Mouse (Mus musculus): ENCODE data around the gene Ssbp3. TPM values are rescaled to one million over a fixed set of nuclear protein-coding genes. Genes with fewer than 3 reads are reported as not detected.

Gene Ssbp3
- polyA plus RNA-seq, 1 experiment from 2014 or later = 43.3 TPM

DNA sequence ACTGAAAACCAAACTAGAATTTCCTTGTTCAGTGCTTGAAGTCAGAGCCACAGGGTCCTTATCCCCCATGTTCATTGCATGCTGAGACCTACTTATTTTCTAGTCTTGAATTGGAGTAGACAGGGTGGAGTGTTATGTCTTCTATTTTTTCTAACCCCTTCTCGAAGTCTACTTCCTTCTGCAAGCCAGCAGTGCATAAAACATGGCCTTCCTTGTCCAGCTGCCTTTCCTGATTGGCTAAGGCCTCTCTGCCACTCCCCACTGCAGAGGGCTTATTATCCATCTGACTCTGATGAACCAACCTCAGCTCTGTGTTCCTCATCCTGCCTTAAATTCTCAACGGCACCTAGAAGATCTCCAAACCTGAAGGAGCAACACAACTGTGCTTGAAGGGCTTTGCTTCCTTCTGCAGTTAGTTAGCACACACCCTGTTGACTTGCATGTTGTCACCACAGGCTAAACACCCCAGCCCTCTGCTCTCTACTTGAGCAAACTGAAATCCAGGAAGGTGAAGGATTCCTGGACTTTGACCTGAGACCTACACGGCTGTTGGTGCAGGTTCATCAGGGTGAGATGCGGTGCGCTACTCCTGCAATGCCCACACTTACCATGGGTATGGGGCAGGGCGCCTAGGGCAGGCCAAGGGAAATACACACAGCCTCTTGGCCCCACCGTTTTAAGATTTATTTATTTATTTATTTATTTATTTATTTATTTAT is 71.0 kb downstream of the Ssbp3 start:
- peaks cover 23 to 48% of the 10 kb centered on the region in 2 experiments for H3K4me1 ChIP-seq (ENCODE audit: control insufficient read depth in 2 of 2, insufficient read depth in 2 of 2, low read length in 2 of 2)
- H3K36me3 ChIP-seq (ENCODE audit: control insufficient read depth, insufficient read depth, low read length) = peaks cover 7% of the 10 kb centered on the region; the same call in 1 of the 2 replicates
- H3K9me3 ChIP-seq (ENCODE audit: control insufficient read depth, low read length) = no peaks in the 10 kb centered on the region
- ATAC-seq (ENCODE audit: insufficient number of reproducible peaks, insufficient read depth, low FRiP score, low read depth) = no peak
- no peak overlapping the region for H3K4me2 ChIP-seq (ENCODE audit: low read length)
- no peaks in the 10 kb centered on the region for H3K27me3 ChIP-seq (ENCODE audit: control insufficient read depth, insufficient read depth, low read length)
- WGBS = 81% methylated on average over 7 of the region's 7 CpGs
- H3K4me3 ChIP-seq (ENCODE audit: control insufficient read depth in 1 of 2, insufficient read depth in 1 of 2, low read depth in 1 of 2, low read length in 2 of 2) = no peak overlapping the region
- no peak overlapping the region for H3K27ac ChIP-seq (replicated peaks in 1 of 2; ENCODE audit: control insufficient read depth in 1 of 2, insufficient read depth in 1 of 2, low read depth in 2 of 2, low read length in 2 of 2)
- H3K9ac ChIP-seq (ENCODE audit: low read length) = no peak overlapping the region

- no peak overlapping the region for H3K27ac ChIP-seq (replicated peaks in 1 of 2; ENCODE audit: control insufficient read depth in 1 of 2, insufficient read depth in 1 of 2, low read depth in 2 of 2, low read length in 2 of 2)
- H3K27me3 ChIP-seq (ENCODE audit: control insufficient read depth, insufficient read depth, low read length) = no peaks in the 10 kb centered on the region
- no peak overlapping the region for H3K4me2 ChIP-seq (ENCODE audit: low read length)
- no peak overlapping the region for H3K4me3 ChIP-seq (ENCODE audit: control insufficient read depth in 1 of 2, insufficient read depth in 1 of 2, low read depth in 1 of 2, low read length in 2 of 2)
- peaks cover 7% of the 10 kb centered on the region; the same call in 1 of the 2 replicates for H3K36me3 ChIP-seq (ENCODE audit: control insufficient read depth, insufficient read depth, low read length)
- no peaks in the 10 kb centered on the region for H3K9me3 ChIP-seq (ENCODE audit: control insufficient read depth, low read length)
- H3K4me1 ChIP-seq (ENCODE audit: control insufficient read depth in 2 of 2, insufficient read depth in 2 of 2, low read length in 2 of 2) = peaks cover 20 to 46% of the 10 kb centered on the region in 2 experiments
- no peak overlapping the region for H3K9ac ChIP-seq (ENCODE audit: low read length)
- 68% methylated on average over 4 of the region's 4 CpGs for WGBS
- no peak for ATAC-seq (ENCODE audit: insufficient number of reproducible peaks, insufficient read depth, low FRiP score, low read depth)
Observed at GRCm38 (mm10) chr4:106982344-106983121, 72.0 kb downstream of the Ssbp3 start.

DNA sequence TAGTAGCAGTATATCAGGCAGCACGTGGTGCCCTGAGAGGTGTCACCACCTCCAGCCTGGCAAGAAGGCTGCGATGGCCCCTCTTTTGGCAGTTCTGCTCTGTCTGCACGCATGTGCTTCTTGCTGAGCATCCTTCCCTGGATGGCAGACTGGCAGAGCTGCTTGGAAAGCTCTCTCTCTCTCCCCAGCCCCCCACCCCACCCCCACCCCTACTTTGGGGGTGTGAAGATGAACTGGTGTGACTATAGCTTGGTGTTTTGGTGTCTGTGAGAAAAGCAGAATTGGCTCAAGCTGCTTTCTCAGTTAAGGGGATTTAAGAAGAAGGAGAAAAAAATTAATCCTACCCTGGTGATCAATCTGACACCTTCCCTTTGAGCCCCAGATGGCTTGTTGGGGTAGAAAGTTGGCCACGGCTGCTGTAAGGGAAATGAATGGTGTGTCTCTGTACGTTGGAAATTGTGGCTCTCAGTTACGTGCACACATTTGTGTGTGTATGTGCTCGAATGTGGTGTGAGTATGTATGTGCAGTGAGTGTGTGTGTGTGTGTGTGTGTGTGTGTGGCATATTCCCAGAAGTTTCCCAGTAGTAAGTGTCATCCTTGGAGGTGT is 73.5 kb downstream of the Ssbp3 start:
- Histone ChIP-seq H3K27ac (replicated peaks in 1 of 2; ENCODE audit: control insufficient read depth in 1 of 2, insufficient read depth in 1 of 2, low read depth in 2 of 2, low read length in 2 of 2) (no peak overlapping the region), H3K4me1 (ENCODE audit: control insufficient read depth in 2 of 2, insufficient read depth in 2 of 2, low read length in 2 of 2) (peaks cover 21 to 50% of the 10 kb centered on the region in 2 experiments), H3K36me3 (ENCODE audit: control insufficient read depth, insufficient read depth, low read length) (peaks cover 6% of the 10 kb centered on the region; the same call in 1 of the 2 replicates), H3K4me3 (ENCODE audit: control insufficient read depth in 1 of 2, insufficient read depth in 1 of 2, low read depth in 1 of 2, low read length in 2 of 2) (no peak overlapping the region), H3K9me3 (ENCODE audit: control insufficient read depth, low read length) (no peaks in the 10 kb centered on the region), H3K4me2 (ENCODE audit: low read length) (no peak overlapping the region), H3K9ac (ENCODE audit: low read length) (no peak overlapping the region), H3K27me3 (ENCODE audit: control insufficient read depth, insufficient read depth, low read length) (no peaks in the 10 kb centered on the region)
- WGBS = 62% methylated on average over 7 of the region's 7 CpGs
- ATAC-seq (ENCODE audit: insufficient number of reproducible peaks, insufficient read depth, low FRiP score, low read depth) = no peak

- no peak overlapping the region for H3K9ac ChIP-seq (ENCODE audit: low read length)
- no peaks in the 10 kb centered on the region for H3K9me3 ChIP-seq (ENCODE audit: control insufficient read depth, low read length)
- no peak for ATAC-seq (ENCODE audit: insufficient number of reproducible peaks, insufficient read depth, low FRiP score, low read depth)
- WGBS = 80% methylated on average over 4 of the region's 4 CpGs
- H3K4me2 ChIP-seq (ENCODE audit: low read length) = no peak overlapping the region
- H3K4me1 ChIP-seq (ENCODE audit: control insufficient read depth in 2 of 2, insufficient read depth in 2 of 2, low read length in 2 of 2) = peaks cover 21 to 50% of the 10 kb centered on the region in 2 experiments
- no peaks in the 10 kb centered on the region for H3K27me3 ChIP-seq (ENCODE audit: control insufficient read depth, insufficient read depth, low read length)
- H3K27ac ChIP-seq (replicated peaks in 1 of 2; ENCODE audit: control insufficient read depth in 1 of 2, insufficient read depth in 1 of 2, low read depth in 2 of 2, low read length in 2 of 2) = no peak overlapping the region
- H3K36me3 ChIP-seq (ENCODE audit: control insufficient read depth, insufficient read depth, low read length) = 0 out of 2 replicates have a peak, but pooled peaks cover 2% of the 10 kb centered on the region
- no peak overlapping the region for H3K4me3 ChIP-seq (ENCODE audit: control insufficient read depth in 1 of 2, insufficient read depth in 1 of 2, low read depth in 1 of 2, low read length in 2 of 2)
Observed at GRCm38 (mm10) chr4:106985289-106985688, 74.8 kb downstream of the Ssbp3 start.

- 0 out of 2 replicates have a peak, but pooled peaks cover 2% of the 10 kb centered on the region for H3K36me3 ChIP-seq (ENCODE audit: control insufficient read depth, insufficient read depth, low read length)
- peaks cover 18 to 42% of the 10 kb centered on the region in 2 experiments for H3K4me1 ChIP-seq (ENCODE audit: control insufficient read depth in 2 of 2, insufficient read depth in 2 of 2, low read length in 2 of 2)
- peak overlapping the region; percentile 29 to 76 for H3K27ac ChIP-seq (replicated peaks in 1 of 2; ENCODE audit: control insufficient read depth in 1 of 2, insufficient read depth in 1 of 2, low read depth in 2 of 2, low read length in 2 of 2)
- H3K27me3 ChIP-seq (ENCODE audit: control insufficient read depth, insufficient read depth, low read length) = no peaks in the 10 kb centered on the region
- no peak overlapping the region for H3K4me2 ChIP-seq (ENCODE audit: low read length)
- no peak overlapping the region for H3K9ac ChIP-seq (ENCODE audit: low read length)
- ATAC-seq (ENCODE audit: insufficient number of reproducible peaks, insufficient read depth, low FRiP score, low read depth) = no peak
- 53% methylated on average over 15 of the region's 15 CpGs for WGBS
- H3K4me3 ChIP-seq (ENCODE audit: control insufficient read depth in 1 of 2, insufficient read depth in 1 of 2, low read depth in 1 of 2, low read length in 2 of 2) = no peak overlapping the region
- H3K9me3 ChIP-seq (ENCODE audit: control insufficient read depth, low read length) = no peaks in the 10 kb centered on the region
Observed at GRCm38 (mm10) chr4:106985899-106986832, 75.7 kb downstream of the Ssbp3 start.

DNA sequence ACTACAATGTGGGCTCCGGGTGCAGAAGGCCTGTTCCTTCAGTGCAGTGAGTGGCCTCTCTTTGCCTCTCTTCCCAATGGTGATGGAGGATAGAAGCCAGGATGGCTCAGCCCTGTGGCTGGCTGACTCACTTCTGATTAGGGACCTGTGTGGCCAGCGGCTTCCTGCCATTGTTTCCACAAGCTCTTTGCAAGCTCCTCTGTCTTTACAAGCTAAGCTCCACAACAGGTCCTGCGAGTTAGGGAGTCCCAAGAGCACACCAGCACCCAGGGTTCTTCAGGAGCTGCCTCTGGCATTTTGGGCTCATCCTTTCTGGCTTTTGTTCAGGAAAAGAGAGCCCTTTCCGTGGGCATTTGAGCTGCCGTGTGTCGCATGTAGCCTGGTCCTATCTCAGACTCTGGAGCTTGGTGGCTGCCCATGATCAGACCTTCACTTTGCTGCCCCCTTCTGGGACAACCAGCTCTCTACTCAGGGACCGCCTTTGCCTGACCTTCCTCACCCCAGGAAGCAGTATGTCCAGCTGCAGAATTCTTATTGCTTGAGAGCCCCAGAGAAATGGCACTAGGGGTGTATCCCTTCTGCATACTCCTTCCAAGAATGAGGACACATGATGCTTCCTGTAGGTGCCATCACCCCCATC is 77.3 kb downstream of the Ssbp3 start:
- no peak overlapping the region for H3K4me3 ChIP-seq (ENCODE audit: control insufficient read depth in 1 of 2, insufficient read depth in 1 of 2, low read depth in 1 of 2, low read length in 2 of 2)
- peaks cover 18 to 45% of the 10 kb centered on the region in 2 experiments for H3K4me1 ChIP-seq (ENCODE audit: control insufficient read depth in 2 of 2, insufficient read depth in 2 of 2, low read length in 2 of 2)
- WGBS = 8% methylated on average over 7 of the region's 7 CpGs
- H3K27me3 ChIP-seq (ENCODE audit: control insufficient read depth, insufficient read depth, low read length) = no peaks in the 10 kb centered on the region
- H3K36me3 ChIP-seq (ENCODE audit: control insufficient read depth, insufficient read depth, low read length) = no peaks in the 10 kb centered on the region
- peak overlapping the region; percentile 32; the same call in 1 of the 2 replicates for H3K9ac ChIP-seq (ENCODE audit: low read length)
- peak; percentile 61 for ATAC-seq (ENCODE audit: insufficient number of reproducible peaks, insufficient read depth, low FRiP score, low read depth)
- H3K4me2 ChIP-seq (ENCODE audit: low read length) = peak overlapping the region; percentile 44
- no peaks in the 10 kb centered on the region for H3K9me3 ChIP-seq (ENCODE audit: control insufficient read depth, low read length)
- H3K27ac ChIP-seq (replicated peaks in 1 of 2; ENCODE audit: control insufficient read depth in 1 of 2, insufficient read depth in 1 of 2, low read depth in 2 of 2, low read length in 2 of 2) = peak overlapping the region; percentile 68 to 76

Data from heart, embryonic 14.5 days (tissue).